Mouse (Mus musculus): ENCODE results near the gene Zfand6.

Zfand6 gene

DNA sequence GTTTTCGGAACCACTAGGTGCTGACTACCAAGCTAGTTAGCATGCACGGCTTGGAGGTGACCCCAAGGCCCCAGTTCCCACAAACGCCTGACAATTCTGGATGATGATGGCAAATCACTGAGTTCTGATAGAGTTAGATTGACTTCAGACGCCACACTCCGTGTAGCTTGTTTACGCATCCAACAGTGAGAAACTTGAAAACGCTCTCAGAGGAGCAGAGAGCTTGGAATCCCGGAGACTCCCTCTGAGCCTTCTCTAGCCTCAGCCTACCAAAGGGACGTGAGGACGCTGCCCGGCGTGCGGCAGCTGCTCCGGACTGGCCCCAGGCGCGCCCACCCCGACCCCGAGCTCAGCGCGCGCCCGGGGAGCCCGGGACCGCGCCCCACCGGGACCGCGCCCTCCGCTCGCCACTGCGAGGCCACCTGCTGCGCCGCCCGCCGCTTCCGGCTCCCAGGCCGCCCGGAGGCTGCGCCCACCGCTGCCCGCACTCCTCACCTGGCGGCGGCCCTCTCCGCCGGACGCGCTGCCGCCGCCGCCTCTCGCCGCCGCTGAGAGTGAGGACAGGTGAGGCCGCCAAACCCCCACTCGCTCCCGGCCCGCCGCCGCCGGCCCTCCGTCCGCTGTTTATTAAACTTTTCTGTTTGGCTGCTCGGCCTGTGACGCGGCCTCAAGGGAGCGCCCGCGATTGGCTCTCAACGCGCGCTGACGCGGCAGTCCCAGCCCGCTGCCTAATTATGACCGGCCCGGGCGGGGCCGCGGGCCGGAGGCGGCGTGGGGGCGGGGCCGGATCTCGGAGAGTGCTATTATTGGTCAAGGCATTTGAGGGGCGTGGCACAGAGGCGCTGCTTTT, at the start of gene Zfand6:
Gene Zfand6, minus strand, starts transcription at position 709 of the 850 bp plus-strand sequence.
- peak; percentile 94 for DNase-seq

DNA sequence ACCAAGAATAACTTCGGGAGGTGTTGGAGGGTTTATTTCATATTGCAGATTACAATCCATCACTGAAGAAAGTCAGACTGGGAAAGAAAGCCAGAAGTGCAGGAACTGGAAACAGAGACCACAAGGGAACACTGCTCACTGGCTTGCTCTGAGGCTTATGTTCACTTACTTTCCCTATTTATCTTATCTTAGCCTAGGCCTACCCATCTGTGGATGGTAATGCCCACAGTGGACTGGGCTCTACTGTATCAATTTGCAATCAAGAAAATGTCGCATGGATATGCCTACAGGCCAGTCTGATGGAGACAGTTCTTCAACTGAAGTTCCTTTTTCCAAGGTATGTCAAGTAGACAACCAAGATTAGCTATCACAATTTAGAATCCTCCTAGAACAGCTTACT, 47.0 kb upstream of the Zfand6 start:
- no peak for DNase-seq

DNA sequence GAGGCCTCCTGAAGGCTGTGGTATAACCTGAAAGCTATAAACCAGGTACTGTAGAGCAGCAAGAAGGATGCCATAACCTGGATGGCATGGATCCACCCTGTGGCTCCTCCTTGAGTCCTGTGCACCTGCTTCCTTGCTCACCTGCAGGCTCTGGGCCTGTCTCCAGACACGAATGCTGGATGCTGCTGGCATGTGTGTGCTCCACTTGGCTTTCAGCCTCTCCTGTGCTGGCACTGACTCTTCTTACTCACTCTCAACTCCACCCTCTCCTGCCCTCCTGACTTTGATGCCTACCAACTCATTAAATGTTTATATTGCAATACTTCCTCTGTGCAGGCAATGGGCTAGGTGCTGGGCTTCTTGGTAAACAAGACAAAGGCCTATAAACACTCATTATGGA, 43.3 kb upstream of the Zfand6 start:
- no peak for DNase-seq

DNA sequence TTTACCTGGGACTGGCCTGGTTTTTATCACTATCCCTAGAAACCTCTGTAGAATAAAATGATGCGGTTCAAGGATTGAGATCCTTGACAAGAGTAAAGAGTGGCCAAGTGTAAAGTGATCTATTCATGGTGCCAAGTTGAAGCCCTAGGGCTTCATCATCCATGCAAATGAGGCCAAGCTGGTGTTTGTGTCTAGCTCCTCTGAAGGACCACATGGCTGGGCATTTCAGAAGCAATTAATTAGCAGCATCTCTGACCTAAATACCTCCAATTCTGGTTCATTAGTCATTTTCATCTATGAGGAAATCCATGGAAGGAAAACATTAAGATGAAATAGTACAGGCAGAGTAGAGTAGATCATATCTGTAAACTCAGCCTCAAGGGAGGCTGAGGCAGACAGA, 42.3 kb upstream of the Zfand6 start:
- no peak for DNase-seq

DNA sequence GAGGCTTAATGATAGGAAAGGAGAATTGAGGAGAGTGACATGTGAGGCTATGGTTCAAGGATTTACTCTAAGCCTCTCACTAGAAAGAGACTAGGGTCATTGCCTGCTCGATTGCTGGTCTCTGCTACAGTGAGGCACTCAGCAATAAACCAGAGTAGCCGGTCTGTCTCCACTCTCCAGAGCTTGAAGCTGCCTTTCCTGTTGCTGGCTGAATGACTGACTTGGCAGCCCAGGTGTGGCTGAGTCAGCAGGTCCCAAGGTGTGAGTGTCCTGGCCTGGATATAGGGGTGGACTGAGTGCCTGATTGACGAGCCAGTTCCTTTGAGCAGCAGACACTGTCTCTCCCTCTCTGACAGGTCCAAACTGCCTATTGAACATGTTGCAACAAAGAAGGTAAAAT, 41.3 kb upstream of the Zfand6 start:
- DNase-seq = no peak

DNA sequence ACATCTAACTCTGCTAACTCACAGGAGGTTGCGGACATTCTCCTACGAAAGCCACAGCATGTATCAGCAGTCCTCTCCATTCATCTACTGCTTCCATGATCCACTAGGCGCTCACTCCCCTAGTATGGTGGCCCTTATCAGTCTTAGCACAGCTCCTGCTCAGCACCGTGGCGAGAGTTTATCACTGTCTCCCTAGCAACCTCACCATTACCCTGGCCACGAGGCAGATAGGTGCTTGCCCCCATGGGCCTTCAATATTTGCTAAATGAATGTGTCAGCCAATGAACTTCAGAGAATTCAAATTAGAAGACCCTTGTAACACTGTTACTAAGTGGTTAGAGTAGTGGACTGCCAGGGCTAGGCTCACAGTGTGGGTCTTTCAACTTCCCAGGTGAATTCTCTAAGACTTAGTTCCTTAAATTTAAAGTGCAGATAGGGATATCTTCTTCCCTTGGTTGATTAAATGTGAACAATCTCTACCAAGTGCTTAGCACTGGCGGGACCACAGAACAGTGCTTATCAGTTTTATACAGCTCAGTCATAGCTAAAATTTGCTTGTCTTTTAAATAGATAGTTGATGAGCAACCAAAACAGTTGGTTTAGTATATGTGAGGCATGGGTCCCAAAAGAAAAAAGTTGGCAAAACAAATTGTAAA, 33.2 kb upstream of the Zfand6 start:
- no peak for DNase-seq

DNA sequence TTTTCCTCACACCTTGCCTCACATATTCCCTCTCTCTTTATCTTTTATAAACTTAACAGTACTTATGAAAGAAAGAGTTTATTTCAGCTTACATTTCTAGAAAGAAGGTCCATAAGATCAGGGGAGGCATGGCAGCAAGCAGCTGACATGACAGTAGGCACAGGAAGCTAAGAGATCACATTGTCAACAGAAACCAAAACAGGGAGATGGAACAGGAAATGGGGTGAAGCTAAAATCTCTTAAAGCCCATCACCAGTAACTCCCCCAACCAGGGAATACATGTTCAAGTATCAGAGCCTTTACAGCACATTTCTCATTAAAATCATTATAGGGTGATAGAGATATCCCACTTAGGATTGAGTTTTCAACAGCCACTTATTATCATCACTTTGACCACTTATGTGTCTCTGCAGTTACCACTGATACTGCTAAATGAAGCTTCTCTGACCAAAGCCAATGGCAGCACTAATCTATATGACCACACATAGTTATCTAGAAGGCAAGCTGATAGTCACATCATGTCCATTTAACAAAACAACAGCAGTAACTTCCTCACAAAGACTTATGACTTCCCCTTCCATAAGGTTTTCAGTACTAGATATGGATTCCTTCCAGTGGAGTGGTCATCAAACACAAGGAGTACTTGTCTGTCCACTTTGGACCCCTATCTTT, 20.7 kb upstream of the Zfand6 start:
- DNase-seq = no peak

DNA sequence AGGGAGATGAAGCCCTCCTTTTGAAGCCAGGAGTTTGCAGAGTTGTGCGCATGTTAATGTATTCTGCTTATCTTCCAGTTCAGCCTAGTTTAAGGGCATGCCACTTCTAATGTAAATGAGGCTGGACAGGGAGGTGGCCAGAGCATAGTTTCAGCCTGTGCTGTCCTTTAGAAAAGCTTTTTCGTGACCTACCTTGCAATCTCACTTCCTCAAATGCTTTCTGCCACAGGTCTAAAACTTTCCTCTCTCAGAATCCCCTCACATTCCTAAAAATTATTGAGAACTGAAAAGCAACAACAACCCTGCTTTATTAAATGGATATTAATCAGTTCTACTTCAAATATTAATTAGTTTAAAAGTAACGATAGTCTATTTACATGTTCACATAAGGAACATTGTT, 17.1 kb upstream of the Zfand6 start:
- no peak for DNase-seq

DNA sequence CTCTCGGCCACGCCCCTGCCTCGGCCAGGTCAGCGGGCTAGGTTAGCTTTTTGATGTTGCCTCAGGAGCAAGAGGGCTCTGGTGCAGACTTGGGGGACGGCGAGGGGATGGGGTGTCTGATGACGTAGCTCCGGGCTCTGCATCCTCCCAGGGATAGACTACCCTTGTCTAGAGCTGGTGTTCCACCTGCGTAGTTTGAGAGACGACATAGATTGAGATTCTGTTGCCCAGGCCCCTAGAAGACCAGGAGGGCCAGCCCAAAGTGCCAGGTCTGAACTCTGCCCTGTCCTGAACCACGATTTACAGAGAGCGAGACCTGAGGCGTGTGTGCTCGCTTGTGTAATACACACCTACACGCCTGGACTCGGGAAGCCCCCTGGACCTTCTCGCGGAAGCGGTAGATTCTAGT, 346 bp upstream of the Zfand6 start:
- DNase-seq = no peak

DNA sequence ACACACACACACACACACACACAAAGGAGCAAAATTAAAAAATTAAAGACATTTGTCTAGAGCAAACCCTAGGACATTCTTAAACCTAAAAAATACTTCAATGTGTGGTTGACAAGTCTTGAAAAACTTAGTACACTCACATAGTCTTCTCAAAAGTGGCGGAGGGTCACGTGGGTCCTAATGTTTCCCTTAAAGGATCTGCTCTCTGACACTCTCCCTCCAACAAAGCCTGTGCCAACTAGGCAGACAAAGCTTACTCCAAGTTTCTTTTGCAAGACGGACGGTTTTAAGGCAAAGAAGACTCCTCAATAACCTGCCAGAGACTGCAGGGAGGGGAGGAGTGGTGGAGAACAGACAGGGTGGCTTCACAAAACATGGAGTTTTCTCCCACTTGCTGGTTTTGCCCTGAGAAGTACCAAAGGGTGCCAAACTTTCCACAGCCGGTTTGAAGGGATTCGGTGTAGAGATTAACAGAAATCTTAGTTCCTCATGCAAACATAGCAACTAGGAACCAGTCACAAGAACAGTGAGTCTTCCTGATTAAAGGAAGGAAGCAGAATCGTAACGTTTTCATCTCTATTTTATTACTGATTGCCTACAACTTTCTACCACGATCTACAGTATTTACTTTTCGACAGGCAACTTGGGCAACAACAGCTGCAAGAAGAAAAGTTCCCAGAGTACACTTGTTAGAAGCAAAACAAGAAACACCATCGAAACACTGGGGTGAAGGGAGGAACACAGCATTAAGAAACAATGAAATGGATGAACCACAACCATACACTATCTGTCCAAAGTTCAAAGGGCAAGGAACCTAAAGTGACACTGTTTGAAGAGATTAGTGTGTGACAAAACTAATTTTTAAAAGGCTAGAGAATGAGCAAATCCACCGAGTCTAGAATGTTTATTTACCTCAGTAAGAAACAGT, 1.8 kb downstream of the Zfand6 start:
- no peak for DNase-seq

DNA sequence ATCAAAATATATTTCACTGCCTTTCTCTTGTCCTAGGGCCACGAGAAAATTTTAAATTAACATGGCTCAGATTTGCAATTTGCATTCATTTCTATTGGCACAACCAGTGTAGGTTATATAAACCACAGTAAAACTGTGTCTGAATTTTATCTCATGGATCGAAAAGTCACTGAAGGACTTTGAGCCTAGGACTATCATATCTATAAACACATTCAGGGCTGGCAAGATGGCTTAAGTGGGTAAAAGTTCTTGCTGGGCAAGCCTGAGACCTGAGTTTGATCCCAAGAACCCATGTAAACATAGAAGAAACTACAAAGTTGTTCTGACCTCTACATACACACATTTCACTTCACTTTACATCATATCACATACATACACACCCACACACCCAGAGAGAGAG, 3.4 kb downstream of the Zfand6 start:
- DNase-seq = no peak

DNA sequence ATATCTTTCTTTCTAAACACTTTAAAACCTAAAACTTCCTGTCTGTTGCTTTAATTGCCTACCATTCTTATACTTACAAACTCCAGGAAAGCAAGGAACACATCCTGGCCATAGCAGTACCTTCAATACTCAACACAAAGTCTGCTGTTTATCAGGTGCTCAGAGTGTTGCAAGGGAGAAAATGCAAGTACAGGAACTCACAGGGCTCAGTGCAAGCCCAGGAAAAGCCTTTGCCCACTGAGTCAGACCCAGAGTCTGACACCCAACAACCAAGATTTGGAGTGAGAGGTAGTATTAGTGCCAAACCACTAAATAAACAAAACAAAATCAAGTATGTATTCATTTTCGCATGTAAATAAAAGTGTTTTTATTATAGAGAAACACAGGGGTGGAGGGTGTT, 5.1 kb downstream of the Zfand6 start:
- DNase-seq = no peak

DNA sequence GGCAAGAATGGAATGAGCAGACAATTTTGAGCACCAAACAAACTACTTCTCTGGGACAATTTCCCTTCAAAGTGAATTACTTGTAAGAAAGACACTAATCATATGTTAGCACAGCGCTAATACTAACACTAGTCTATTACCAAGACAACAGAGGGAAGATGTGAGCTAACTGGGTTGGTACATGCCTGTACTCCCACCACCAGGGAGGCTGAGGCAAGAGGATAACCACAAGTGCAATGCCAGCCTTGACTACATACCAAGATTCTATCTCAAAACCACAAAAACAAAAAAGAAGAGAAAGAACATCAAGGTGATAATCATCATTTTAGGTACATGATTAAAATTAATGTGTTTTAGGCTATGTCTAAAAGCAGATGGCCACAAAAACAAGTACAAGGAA, 8.2 kb downstream of the Zfand6 start:
- DNase-seq = peak; percentile 27

DNA sequence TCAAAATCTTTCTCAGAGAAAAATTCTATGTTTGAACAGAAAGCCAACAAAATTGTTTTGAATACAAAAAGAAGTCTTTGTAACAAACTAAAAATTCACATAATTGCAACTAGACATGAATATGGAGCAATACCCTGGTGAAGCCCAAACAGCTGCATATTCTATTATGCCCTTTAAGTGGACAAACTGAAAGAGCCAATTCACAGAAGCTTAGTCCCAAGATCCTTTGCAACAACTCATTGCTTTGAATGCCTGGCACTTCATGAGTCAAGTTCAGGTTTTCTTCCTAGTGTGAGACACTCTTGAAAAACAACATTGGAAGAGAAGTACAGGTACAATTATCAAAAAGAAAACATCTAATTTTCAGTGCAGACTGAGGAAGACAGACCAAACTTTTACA, 8.8 kb downstream of the Zfand6 start:
- no peak for DNase-seq

DNA sequence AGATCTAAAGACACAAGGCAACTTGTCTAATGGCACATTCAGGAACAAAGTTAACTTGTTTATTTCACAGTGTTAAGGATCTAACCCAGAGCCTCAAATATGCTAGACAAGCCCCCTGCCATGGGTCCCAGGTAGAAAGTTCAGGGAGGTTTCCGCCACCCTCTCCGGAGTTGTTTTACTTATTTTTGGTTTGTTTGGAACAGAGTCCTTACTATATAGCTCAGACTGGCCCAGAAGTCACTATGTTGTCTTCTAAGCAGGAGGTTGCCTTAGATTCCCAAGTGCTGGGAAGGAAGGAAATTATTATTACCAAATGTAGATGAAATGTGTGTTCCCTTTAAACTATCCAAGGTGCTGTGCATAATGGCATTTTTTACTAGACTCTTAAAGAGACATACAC, 9.7 kb downstream of the Zfand6 start:
- no peak for DNase-seq

DNA sequence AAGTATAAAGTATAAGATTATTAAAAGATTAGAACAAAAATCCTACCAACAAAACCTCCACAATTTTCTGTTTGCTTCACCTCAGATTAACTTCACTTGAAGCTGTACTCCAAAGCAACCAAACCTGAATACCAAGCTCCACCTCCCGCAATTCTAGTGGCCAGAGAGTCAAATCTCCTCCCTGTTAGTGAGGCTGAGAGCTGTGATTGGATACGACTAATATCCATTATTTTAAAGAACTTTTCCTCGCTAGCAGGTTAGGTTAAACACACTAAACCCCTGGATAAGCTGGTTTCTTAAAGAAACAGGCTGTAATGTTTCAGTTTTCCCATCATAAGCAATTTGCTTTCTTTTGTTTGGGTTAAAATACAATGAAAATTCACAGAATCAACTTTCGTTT, 10.5 kb downstream of the Zfand6 start:
- peak; percentile 75 for DNase-seq

DNA sequence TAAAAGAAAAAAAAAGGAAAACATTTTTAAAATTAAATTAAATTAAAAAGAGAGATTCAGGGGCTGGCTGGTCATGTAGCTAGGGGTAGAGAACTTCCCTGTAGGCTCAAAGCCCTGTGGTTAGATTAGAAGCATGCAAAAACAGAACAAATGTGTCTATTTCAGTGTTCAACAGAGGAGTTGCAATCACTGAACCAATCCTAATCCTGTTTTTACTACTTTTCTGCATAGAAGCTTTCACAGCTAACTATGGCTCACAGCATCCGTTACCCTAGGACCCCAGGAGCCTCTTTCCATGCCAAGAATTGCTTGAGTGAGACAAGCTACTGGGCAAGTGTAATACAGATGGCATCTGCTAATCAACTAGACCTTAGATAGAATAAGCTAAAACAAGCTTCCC, 16.7 kb downstream of the Zfand6 start:
- DNase-seq = no peak

DNA sequence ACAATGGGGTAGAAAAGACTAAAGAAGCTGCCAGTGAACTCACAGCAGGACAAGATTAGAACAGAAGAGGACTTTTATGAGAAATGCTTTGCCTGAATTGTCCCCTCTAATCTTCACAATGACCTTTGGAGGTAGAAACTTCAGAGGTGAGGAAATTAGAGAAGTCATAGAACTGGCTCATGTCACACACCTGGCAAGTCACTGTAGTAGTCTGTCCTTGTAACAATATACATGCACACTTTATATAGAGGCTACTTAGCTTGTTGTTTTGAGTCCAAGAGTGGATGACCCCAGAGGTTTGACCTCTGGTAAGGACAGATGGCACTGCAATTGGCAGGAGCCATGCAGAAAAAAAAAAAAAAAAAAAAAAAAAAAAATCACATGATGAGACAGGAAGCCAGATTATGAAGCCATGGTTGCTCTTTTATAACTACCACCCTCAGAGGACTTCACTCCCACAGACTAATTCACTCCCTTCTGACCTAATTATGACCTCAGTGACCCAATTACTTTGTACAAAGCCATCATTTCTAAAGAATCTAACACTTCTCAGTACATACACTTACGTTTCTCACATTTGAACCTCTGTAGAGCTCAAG, 20.1 kb downstream of the Zfand6 start:
- no peak for DNase-seq

DNA sequence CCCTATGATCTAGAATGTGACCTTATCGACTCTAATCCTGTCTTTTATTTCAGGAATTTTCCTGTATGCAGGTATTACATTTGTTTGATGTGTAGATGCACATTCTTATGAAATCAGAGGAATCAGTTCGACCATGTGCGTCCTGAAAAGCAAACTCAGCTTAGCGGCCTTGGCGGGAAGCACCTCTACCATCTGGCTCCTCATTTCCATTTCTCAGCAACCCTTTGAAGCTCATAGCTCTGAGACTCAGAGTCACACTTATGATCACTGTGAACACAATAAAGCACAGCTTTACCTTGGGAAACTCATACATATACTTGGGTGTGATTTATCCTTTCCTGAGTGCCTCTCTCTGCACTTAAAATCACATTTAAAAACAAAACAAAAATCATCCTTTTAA, 21.8 kb downstream of the Zfand6 start:
- no peak for DNase-seq

DNA sequence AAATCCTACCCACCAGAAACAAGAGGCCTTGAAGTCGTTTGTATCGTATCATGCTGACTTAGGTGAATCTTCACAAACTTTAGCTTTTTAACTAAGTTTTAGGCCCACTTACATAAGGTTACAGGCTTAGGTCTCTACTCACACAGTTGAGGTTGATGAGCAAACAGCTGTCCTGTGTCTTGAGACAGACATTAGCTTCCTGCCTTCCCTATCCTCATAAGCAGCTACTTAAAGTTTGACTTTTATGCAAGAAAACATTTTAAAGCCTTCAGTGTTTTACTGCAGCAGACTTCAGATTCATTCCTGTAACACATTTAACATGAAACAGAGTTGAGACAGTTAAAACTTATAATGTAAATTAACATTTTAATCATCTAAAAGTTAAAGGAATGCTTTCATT, 37.0 kb downstream of the Zfand6 start:
- DNase-seq = no peak

DNA sequence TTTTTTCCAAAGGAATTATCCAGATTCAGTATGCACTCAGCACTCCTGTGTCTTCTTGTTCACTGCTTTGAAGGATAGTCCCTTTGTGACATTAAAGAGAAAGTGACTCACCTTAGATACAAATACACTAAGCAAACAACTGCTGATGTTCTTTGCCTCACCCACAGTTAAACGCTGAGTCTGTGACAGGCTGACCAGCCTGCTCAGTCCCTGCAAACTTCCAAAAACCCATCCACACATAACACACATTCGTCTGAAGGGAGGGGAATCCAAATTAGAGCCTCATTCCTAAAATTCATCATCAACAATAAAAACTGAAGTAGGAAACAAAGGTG, 37.8 kb downstream of the Zfand6 start:
- no peak for DNase-seq

DNA sequence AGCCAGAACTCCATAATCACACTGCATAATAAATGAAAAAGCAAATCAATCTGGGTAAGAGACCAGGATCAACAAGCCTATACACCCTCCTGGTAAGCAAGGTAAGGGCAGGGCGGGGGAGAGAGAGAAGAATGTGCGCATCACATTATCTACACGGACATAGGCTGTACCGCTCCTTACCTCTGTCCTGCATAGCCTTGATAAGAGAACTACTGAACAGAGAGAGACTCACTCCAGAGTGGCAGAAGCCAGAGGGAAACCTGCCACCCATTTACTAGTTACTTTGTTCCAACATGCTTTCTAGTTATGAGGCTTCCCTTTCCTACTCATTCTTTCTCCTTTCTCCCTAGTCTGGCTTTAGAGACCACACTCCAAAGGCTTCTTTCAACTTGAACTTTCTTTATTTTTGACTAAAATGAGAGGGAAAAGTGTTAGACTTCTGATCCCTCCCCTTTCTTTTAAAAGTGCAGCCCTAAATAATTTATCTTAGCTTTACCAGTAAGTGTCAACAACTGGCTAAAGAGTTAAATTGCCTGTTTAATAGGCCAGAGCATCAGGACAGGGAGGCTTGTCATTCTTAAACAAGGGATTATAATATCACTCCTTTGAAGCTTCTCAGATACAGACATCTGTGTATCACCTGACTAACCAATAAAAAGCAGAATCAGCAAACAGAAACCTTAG, 38.3 kb downstream of the Zfand6 start:
- no peak for DNase-seq

All from thymus, postnatal 14 days (tissue).